Mouse (Mus musculus): ENCODE measurements around the gene Slc26a10.

The Slc26a10 gene

GRCm38 (mm10) chr10:127179871-127180694 is at the start of gene Slc26a10:
Gene Slc26a10 (minus strand): TSS chr10:127180645.
- DNase-seq (ENCODE audit: low spot score), result no peak

- DNase-seq (ENCODE audit: low spot score), result peak; percentile 48
These were observed 48.5 kb upstream of the Slc26a10 start for GRCm38 (mm10) chr10:127228897-127229296.

- DNase-seq (ENCODE audit: low spot score), result no peak
These were observed 46.7 kb upstream of the Slc26a10 start for GRCm38 (mm10) chr10:127227163-127227562.

- DNase-seq (ENCODE audit: low spot score), result no peak
These were observed 46.0 kb upstream of the Slc26a10 start for GRCm38 (mm10) chr10:127226318-127226895.

DNA sequence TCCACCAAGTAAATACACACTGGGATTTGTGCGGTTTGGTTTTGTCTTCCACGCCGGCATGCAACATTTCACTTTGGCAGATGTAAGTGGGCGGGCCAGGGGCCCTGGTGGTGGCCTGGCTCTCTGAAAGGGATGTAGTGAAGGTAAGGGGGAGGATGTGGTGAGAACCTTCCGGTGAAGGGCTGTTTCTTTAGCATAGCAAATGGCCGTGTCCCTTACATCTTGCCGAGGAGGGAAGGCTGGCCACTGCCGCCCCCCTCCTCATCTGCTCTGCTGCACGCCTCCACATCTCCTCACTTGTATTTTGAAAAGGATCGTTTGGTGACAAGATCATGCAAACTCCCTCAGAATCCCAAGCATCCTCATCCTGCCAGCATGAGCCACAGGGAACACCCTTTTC is 45.3 kb upstream of the Slc26a10 start:
- peak; percentile 56 for DNase-seq (ENCODE audit: low spot score)

- no peak for DNase-seq (ENCODE audit: low spot score)
These were observed 44.8 kb upstream of the Slc26a10 start for GRCm38 (mm10) chr10:127225213-127225612.

GRCm38 (mm10) chr10:127218339-127218738 is 37.9 kb upstream of the Slc26a10 start:
- no peak for DNase-seq (ENCODE audit: low spot score)

GRCm38 (mm10) chr10:127217177-127217576 is 36.7 kb upstream of the Slc26a10 start:
- no peak for DNase-seq (ENCODE audit: low spot score)

GRCm38 (mm10) chr10:127216456-127216855 is 36.0 kb upstream of the Slc26a10 start:
- DNase-seq (ENCODE audit: low spot score), result no peak

DNA sequence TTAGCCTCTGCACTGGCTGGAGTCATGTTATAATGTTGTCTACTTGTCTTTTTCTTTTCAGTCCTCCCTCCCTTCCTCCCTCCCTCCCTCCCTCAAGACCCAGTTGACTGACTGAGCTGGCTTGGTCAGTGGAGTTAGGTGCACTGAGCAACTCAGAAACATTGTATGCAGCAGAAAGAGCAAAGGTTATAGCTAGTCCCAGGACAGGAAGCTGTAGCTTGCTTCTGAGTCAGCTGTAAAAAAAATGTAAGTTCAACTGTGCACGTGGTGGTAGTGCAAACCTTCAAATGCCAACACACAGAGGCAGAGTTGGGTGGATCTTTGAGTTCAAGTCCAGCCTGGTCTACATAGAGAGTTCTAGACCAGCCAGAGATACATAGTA is 34.0 kb upstream of the Slc26a10 start:
- no peak for DNase-seq (ENCODE audit: low spot score)

- no peak for DNase-seq (ENCODE audit: low spot score)
These were observed 33.4 kb upstream of the Slc26a10 start for GRCm38 (mm10) chr10:127213704-127214421.

GRCm38 (mm10) chr10:127213272-127213671 is 32.8 kb upstream of the Slc26a10 start:
- DNase-seq (ENCODE audit: low spot score), result no peak

DNA sequence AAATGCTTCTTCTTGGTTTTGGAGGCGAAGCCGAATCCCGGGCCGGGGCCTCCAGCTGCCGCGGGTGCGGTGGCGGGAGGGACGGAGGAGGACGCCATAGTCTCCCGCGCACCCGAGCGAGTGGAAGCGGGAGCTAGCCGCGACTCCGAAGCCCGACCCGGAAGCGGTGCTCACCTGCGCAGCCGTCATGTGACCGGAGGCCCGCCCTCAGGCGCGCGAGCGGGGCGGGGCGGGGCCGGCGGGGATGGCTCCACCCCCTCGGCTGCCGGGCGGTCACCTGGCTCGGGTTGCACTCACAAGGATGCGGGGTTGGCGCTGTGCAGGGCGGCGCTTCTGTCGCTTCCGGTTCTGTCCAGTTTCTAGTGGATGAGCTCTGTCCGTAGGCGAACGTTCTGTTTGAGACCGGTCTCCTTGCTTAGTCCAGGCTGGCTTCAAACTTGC is 31.0 kb upstream of the Slc26a10 start, which contains the start of gene Pip4k2c:
Gene Pip4k2c (minus strand): TSS at position 172 of the 441 bp plus-strand sequence.
- peak; percentile 94 for DNase-seq (ENCODE audit: low spot score)

DNA sequence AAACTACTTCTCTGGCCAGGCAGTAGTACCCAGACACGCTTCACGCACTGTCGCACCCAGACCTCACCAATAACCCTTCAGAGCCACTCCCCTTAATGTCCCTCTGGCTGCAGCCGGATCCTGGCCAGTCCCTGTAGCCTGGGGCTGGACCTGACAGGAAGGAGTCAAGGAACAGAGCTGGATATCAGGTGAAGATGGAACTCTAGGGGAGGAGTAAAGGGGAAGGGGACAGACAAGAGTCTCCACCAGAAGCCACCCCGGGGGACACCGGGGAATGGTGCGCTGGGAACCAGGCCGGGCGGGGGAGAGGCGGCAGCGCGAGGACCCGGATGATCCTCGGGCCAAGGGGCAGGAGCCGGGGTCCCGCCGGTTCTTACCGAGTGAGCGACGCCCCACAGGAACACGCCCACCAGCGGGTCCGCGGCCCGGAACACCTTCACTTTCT is 30.5 kb upstream of the Slc26a10 start:
- no peak for DNase-seq (ENCODE audit: low spot score)

DNA sequence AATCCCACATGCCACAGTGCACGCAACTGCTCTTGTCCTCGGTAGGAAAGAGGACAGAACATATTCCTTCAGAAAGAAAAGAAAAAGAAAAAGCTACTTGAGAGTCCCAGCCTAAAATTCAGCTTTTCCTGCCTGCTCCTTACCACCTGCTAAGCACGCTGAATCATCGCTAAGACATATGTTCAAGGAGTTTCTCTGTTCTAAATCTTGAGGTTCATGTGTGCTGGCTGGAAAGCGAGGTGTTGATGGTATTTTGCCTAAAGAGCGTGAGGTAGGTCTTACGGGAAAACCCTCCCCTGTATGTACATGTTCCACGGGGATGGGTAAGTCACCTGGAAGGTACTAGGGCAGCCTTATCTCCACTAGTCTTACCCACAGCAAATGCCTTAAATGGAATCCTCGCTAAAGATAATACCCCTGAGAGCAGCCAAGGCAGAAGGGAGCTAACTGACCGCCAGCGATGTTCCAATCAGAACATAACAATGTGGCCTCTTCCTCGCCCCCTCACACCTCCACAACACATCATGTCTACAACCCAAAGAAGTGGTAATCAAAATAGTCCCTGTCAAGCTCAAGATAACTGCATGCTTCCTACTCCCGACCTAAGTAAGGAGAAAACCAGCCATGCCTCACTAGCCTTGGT is 29.6 kb upstream of the Slc26a10 start:
- DNase-seq (ENCODE audit: low spot score), result no peak

DNA sequence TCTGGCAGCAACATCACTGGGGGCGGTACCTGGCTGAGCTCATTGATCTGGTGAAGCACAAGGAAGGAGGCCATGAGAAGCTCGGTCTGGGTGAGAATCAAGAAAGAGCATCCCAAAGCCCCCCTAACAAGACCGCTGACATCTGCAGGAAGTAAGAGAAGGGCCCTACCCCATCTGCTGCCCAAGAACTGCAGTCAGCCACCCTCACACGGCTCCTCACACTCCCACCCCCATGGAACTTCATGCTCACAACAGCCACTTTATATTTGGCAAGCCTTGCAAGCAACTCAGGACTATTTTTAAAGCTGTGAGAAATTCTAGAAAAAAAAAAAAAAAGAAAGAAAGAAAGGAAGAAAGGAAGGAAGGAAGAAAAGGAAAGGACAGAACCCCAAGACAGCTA is 28.5 kb upstream of the Slc26a10 start:
- DNase-seq (ENCODE audit: low spot score), result no peak

DNA sequence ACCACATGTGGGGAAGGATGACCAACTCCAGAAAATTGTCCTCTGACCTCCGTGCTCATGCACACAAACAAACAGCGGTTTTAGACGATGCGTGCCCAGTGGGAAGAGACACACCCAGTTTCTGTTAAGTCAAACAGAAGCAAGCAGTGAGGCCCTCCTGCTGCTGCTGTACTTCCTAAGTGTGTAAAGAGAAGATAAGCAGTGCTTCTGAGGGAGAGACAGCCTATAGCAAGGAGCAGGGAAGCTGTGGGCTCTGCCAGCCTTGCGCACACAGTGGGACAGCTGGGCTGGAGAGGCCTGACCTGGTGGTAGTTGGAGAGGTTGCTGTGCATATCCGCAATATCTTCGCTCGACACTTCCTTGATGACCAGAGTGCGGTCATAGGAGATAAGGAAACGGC is 24.9 kb upstream of the Slc26a10 start:
- no peak for DNase-seq (ENCODE audit: low spot score)

GRCm38 (mm10) chr10:127204589-127204988 is 24.1 kb upstream of the Slc26a10 start:
- no peak for DNase-seq (ENCODE audit: low spot score)

DNA sequence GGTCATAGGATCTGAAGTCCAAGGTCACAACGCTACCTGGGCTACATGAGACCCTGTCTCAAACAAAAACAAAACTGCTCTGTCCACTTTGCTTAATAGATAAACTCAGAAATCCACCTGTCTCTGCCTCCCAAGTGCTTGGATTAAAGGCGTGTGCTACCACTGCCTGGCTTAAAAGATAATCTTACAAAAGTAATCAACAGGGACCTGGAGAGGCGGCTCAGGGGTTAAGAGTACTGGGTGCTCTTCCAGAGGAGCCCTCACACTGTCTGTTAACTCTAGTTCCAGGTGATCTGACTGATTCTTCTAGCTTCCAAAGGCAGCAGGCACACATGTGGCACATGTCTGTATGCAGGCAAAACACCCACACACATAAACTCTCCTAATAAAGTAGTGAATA is 22.7 kb upstream of the Slc26a10 start:
- no peak for DNase-seq (ENCODE audit: low spot score)

DNA sequence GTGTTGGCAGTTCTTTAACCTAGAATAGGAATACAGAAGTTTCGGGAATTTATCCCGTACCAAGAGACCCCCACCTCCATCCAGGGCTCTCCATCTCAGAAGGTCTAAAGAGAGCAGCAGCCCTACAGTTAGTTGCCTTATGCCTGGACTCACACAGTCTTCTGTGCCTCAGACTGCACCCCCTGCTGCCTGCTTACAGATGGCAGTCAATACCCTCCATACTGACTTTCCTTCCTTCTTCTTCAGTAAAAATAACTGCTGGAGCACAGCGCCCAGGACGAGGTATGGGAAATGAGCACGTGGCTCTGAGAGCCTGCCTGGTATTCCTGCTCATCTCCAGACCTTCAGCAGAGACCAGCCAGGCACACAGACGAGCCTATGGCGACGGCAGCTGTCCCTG is 19.8 kb upstream of the Slc26a10 start:
- no peak for DNase-seq (ENCODE audit: low spot score)

DNA sequence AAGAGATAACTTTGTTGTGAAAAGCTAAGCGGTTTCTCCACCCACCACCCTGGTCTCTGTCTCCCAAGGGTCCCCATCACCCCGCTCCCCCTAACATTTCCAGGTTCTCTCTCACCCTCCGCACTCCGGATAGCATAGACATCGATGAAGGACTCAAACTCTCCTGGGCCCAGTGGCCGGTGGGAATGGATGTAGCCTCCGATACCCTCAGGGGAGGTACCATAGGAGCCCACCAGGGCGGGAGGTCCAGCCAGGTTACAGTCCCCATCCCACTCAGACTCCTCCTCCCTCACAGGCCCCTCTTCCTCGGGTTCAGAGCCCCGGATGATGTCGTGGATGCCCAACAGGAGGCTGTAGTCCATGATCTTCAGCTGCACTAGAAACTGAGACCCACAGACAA is 19.0 kb upstream of the Slc26a10 start:
- DNase-seq (ENCODE audit: low spot score), result no peak

GRCm38 (mm10) chr10:127199068-127199467 is 18.6 kb upstream of the Slc26a10 start:
- no peak for DNase-seq (ENCODE audit: low spot score)
